Comparison of ENCODE assay signal across 19 mouse cellular contexts in the genomic region with DNA sequence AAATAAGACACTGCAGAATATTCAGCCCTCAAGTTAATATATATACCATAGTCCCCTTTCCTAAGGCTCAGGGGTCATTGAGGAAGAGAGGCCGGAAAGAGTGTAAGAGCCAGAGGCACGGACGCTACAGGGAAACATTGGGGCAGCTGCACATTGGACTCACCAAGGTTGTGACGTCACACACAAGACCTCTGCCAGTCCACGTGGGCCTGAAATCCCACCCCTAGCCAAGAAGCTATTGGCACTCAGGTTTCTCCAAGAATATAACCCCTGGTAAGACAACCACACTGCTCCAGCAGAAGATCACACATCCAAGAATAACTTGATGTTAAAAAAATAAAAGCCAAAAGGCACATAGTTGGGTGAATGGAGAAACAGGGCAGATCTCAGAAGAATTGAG.
A peak's percentile ranks its signal among the peaks of the same experiment; 100 is the strongest.
DNase-seq lines count a peak whose midpoint lies in the region; ATAC-seq and TF ChIP-seq lines count a peak whose summit lies in the region.
"Had no signal": no experiment of that assay in that cellular context is flagged by ENCODE, and none has a peak within 500 bp of the region (broad histone marks: within the 10 kb centered on the region; RNA-seq: fewer than 3 reads in every experiment).

No protein-coding gene starts in this region.

- no peaks in the 10 kb centered on the region for H3K36me3 ChIP-seq in limb, embryonic 10.5 days
- H3K36me3 ChIP-seq: embryonic facial prominence, embryonic 10.5 days; heart, embryonic 13.5 days; hindbrain, embryonic 15.5 days had no signal

- H3K4me1 ChIP-seq in limb, embryonic 10.5 days: peaks cover 17% of the 10 kb centered on the region

- no peaks in the 10 kb centered on the region for H3K9me3 ChIP-seq in limb, embryonic 10.5 days (replicated peaks)
- H3K9me3 ChIP-seq: embryonic facial prominence, embryonic 10.5 days; forebrain, embryonic 13.5 days; heart, embryonic 13.5 days; hindbrain, embryonic 15.5 days had no signal

- TF ChIP-seq CTCF in gastrocnemius, adult 2 months (IDR thresholded peaks at IDR 0.05): no peak

- no peak for ATAC-seq in inflammation-experienced regulatory T-cells, adult 6 months
- ATAC-seq: forebrain, embryonic 13.5 days; forebrain, postnatal 0 days; intestine, postnatal 0 days; Patski had no signal

- 92% methylated on average over 5 of the region's 5 CpGs for WGBS in limb, embryonic 10.5 days

- intact Hi-C loops in gastrocnemius, adult 2 months (cut with DNase I): loop anchor here (10.0 kb wide), 1 partner anchor 1121 kb away; no protein-coding TSS in a partner anchor

- H3K27me3 ChIP-seq in limb, embryonic 10.5 days (ENCODE audit: low read depth, poor library complexity, severe bottlenecking): 0 out of 2 replicates have a peak, but pooled peaks cover 3% of the 10 kb centered on the region
- H3K27me3 ChIP-seq: CH12.LX; forebrain, embryonic 13.5 days; heart, embryonic 13.5 days; hindbrain, embryonic 15.5 days; Patski had no signal

- H3K27ac ChIP-seq in gastrocnemius, adult 2 months: peak overlapping the region; percentile 79
- no peak overlapping the region for H3K27ac ChIP-seq in limb, embryonic 10.5 days
- H3K27ac ChIP-seq: embryonic facial prominence, embryonic 10.5 days; forebrain, embryonic 13.5 days; heart, embryonic 13.5 days; hindbrain, embryonic 15.5 days had no signal

- peak; percentile 84 for DNase-seq in gastrocnemius, adult 18-20 months (ENCODE audit: low spot score)
- no peak for DNase-seq in gastrocnemius, postnatal 4 days (ENCODE audit: low spot score in 2 of 2)
- DNase-seq in gastrocnemius, adult 2 months: peak; percentile 84
- DNase-seq in gastrocnemius, postnatal 10 days: peak; percentile 58
- DNase-seq in limb, embryonic 10.5 days (ENCODE audit: low spot score): peak; percentile 24
- DNase-seq in right cerebral cortex, postnatal 36 days (ENCODE audit: low spot score in 2 of 2): no peak
- DNase-seq: adrenal gland, adult 8-10 months; adrenal gland, postnatal 36 days; cerebellum, adult 8-10 months; forebrain, postnatal 0 days; heart, postnatal 36 days had no signal

- H3K4me3 ChIP-seq in gastrocnemius, adult 2 months: no peak overlapping the region
- H3K4me3 ChIP-seq in limb, embryonic 10.5 days: no peak overlapping the region
- H3K4me3 ChIP-seq: embryonic facial prominence, embryonic 10.5 days; forebrain, embryonic 13.5 days; heart, embryonic 13.5 days; hindbrain, embryonic 15.5 days had no signal

Comparison
In these comparisons a context has a peak if more than half of its experiments do, and no peak if none do; other contexts are left out.
1. DNase-seq: peak in gastrocnemius, adult 18-20 months (single experiment), gastrocnemius, adult 2 months (single experiment), gastrocnemius, postnatal 10 days (single experiment) and limb, embryonic 10.5 days (single experiment); none in gastrocnemius, postnatal 4 days (0 of 2) and right cerebral cortex, postnatal 36 days (0 of 2).